Mouse (Mus musculus) MEL (cell line): Measurements from ENCODE around the gene D430041D05Rik. TPM values are rescaled to one million over a fixed set of nuclear protein-coding genes. Genes with fewer than 3 reads are reported as not detected.

ENCODE experiments used
- DNase-seq: peaks from one replicate; pipeline ENCODE4 v3.0.0; 2011; ENCODE audit warnings: low read depth, low spot score
- H3K27ac ChIP-seq: 2 replicates; pipeline ENCODE4 v1.5.1; 2012; ENCODE audit warnings: low read depth, mild to moderate bottlenecking, control low read depth, low read length, moderate library complexity; ENCODE audit not compliant: control insufficient read depth
- H3K27me3 ChIP-seq, 2 experiments: fragments of 150-350 bp in 1 of 2; sonication (generic) in 1 of 2; 2 replicates each; pipeline ENCODE4 v1.6.1; 2012; ENCODE audit warnings: low read length in 2 of 2, mild to moderate bottlenecking in 2 of 2, improper control_type of control experiment in 1 of 2, moderate library complexity in 1 of 2; ENCODE audit not compliant: insufficient read depth in 2 of 2, control insufficient read depth in 1 of 2
- H3K36me3 ChIP-seq, 2 experiments: 2 replicates each; pipeline ENCODE4 v1.6.1; 2012 to 2014; ENCODE audit warnings: low read length in 2 of 2, improper control_type of control experiment in 1 of 2, inconsistent platforms in 1 of 2, mild to moderate bottlenecking in 1 of 2; ENCODE audit not compliant: insufficient read depth in 2 of 2, control insufficient read depth in 1 of 2
- H3K4me1 ChIP-seq, 2 experiments: fragments of 150-350 bp in 1 of 2; sonication (generic) in 1 of 2; 2 replicates each; pipeline ENCODE4 v1.6.1; 2012; ENCODE audit warnings: low read length in 2 of 2, improper control_type of control experiment in 1 of 2, mild to moderate bottlenecking in 1 of 2; ENCODE audit not compliant: insufficient read depth in 2 of 2, control insufficient read depth in 1 of 2
- H3K4me3 ChIP-seq, 2 experiments: fragments of 150-350 bp in 1 of 2; sonication (generic) in 1 of 2; 2 replicates each; pipeline ENCODE4 v1.5.1; 2012; ENCODE audit warnings: low read depth in 2 of 2, low read length in 2 of 2, mild to moderate bottlenecking in 2 of 2, moderate library complexity in 2 of 2, control low read depth in 1 of 2, improper control_type of control experiment in 1 of 2; ENCODE audit not compliant: control insufficient read depth in 1 of 2, insufficient read depth in 1 of 2
- H3K79me2 ChIP-seq: 2 replicates; pipeline ENCODE4 v1.6.1; 2012; ENCODE audit warnings: mild to moderate bottlenecking, low read length, moderate library complexity; ENCODE audit not compliant: control insufficient read depth, poor library complexity, insufficient read depth
- H3K9ac ChIP-seq: 2 replicates; pipeline ENCODE4 v1.6.1; 2012; ENCODE audit warnings: low read depth, mild to moderate bottlenecking, control low read depth, low read length, moderate library complexity; ENCODE audit not compliant: control insufficient read depth, poor library complexity, severe bottlenecking
- H3K9me3 ChIP-seq: fragments of 150-350 bp; sonication (generic); replicated peaks from 2 replicates; pipeline ENCODE4 v1.6.1; 2012; ENCODE audit warnings: mild to moderate bottlenecking, low read length, improper control_type of control experiment, moderate library complexity; ENCODE audit not compliant: insufficient read depth
- CHD1 ChIP-seq: IDR thresholded peaks from 2 replicates; pipeline ENCODE4 v1.6.1; 2012; ENCODE audit warnings: low read depth, mild to moderate bottlenecking, inconsistent platforms, low read length, improper control_type of control experiment
- CTCF ChIP-seq, 3 experiments: IDR thresholded peaks in 2 of 3; conservative IDR thresholded peaks in 1 of 3; 2 replicates each; pipeline ENCODE4 v1.5.1; 2011 to 2012; ENCODE audit warnings: low read length in 3 of 3, low read depth in 2 of 3, mild to moderate bottlenecking in 2 of 3, improper control_type of control experiment in 1 of 3, inconsistent platforms in 1 of 3, mixed read lengths in 1 of 3, moderate library complexity in 1 of 3; ENCODE audit not compliant: control insufficient read depth in 1 of 3, insufficient read depth in 1 of 3, poor library complexity in 1 of 3, severe bottlenecking in 1 of 3
- E2F4 ChIP-seq: IDR thresholded peaks from 2 replicates; pipeline ENCODE4 v1.6.1; 2011; ENCODE audit warnings: low read depth, low read length, improper control_type of control experiment, borderline replicate concordance
- EP300 ChIP-seq, 2 experiments: IDR thresholded peaks; 2 replicates each; pipeline ENCODE4 v1.6.1; 2011; ENCODE audit warnings: improper control_type of control experiment in 2 of 2, low read length in 2 of 2, low read depth in 1 of 2, mild to moderate bottlenecking in 1 of 2
- GATA1 ChIP-seq: IDR thresholded peaks from 2 replicates; pipeline ENCODE4 v1.6.1; 2011; ENCODE audit warnings: low read depth, low read length, improper control_type of control experiment
- KAT2A ChIP-seq: conservative IDR thresholded peaks from 2 replicates; pipeline ENCODE4 v1.6.1; 2012; ENCODE audit warnings: low read depth, low read length, improper control_type of control experiment, inconsistent platforms
- MAFK ChIP-seq: IDR thresholded peaks from 2 replicates; pipeline ENCODE4 v1.6.1; 2011; ENCODE audit warnings: low read depth, mild to moderate bottlenecking, low read length, improper control_type of control experiment, borderline replicate concordance
- MAX ChIP-seq: IDR thresholded peaks from 2 replicates; pipeline ENCODE4 v1.6.1; 2011; ENCODE audit warnings: low read length, improper control_type of control experiment
- MAZ ChIP-seq: IDR thresholded peaks from 2 replicates; pipeline ENCODE4 v1.6.1; 2012; ENCODE audit warnings: low read depth, mild to moderate bottlenecking, inconsistent platforms, low read length, improper control_type of control experiment
- MXI1 ChIP-seq: IDR thresholded peaks from 2 replicates; pipeline ENCODE4 v1.6.1; 2011; ENCODE audit warnings: mild to moderate bottlenecking, low read depth, low read length, improper control_type of control experiment
- MYB ChIP-seq: IDR thresholded peaks from 2 replicates; pipeline ENCODE4 v1.6.1; 2011; ENCODE audit warnings: mild to moderate bottlenecking, low read depth, low read length, improper control_type of control experiment
- NELFE ChIP-seq: IDR thresholded peaks from 2 replicates; pipeline ENCODE4 v1.6.1; 2011; ENCODE audit warnings: low read depth, low read length, improper control_type of control experiment
- POLR2A ChIP-seq, 2 experiments: IDR thresholded peaks; 2 replicates each; pipeline ENCODE4 v1.6.1; 2011 to 2012; ENCODE audit warnings: low read length in 2 of 2, mild to moderate bottlenecking in 2 of 2, control low read depth in 1 of 2, improper control_type of control experiment in 1 of 2, low read depth in 1 of 2, moderate library complexity in 1 of 2; ENCODE audit not compliant: control insufficient read depth in 1 of 2, insufficient read depth in 1 of 2, poor library complexity in 1 of 2
- SIN3A ChIP-seq: IDR thresholded peaks from 2 replicates; pipeline ENCODE4 v1.6.1; 2012; ENCODE audit warnings: low read length, improper control_type of control experiment, inconsistent platforms
- TAL1 ChIP-seq: IDR thresholded peaks from 2 replicates; pipeline ENCODE4 v1.6.1; 2012; ENCODE audit warnings: mild to moderate bottlenecking, inconsistent platforms, low read length, moderate library complexity, mixed read lengths
- TBP ChIP-seq: IDR thresholded peaks from 2 replicates; pipeline ENCODE4 v1.8.0; 2011; ENCODE audit warnings: low read depth, low read length, improper control_type of control experiment
- TCF12 ChIP-seq: IDR thresholded peaks from 2 replicates; pipeline ENCODE4 v1.6.1; 2014; ENCODE audit warnings: low read depth, mild to moderate bottlenecking, inconsistent platforms, low read length, improper control_type of control experiment, moderate library complexity
- USF1 ChIP-seq: IDR thresholded peaks from 2 replicates; pipeline ENCODE4 v1.6.1; 2014; ENCODE audit warnings: low read depth, mild to moderate bottlenecking, inconsistent platforms, low read length, improper control_type of control experiment, moderate library complexity
- USF2 ChIP-seq, 2 experiments: IDR thresholded peaks; 2 replicates each; pipeline ENCODE4 v1.6.1; 2011 to 2012; ENCODE audit warnings: improper control_type of control experiment in 2 of 2, low read length in 2 of 2, borderline replicate concordance in 1 of 2, inconsistent platforms in 1 of 2, low read depth in 1 of 2, mild to moderate bottlenecking in 1 of 2; ENCODE audit not compliant: insufficient read depth in 1 of 2
- ZC3H11A ChIP-seq: IDR thresholded peaks from 2 replicates; pipeline ENCODE4 v1.6.1; 2012; ENCODE audit warnings: low read depth, mild to moderate bottlenecking, inconsistent platforms, low read length, improper control_type of control experiment
- ZKSCAN1 ChIP-seq: IDR thresholded peaks from 2 replicates; pipeline ENCODE4 v1.6.1; 2012; ENCODE audit warnings: low read depth, mild to moderate bottlenecking, inconsistent platforms, low read length, improper control_type of control experiment, moderate library complexity
- ZNF384 ChIP-seq: IDR thresholded peaks from 2 replicates; pipeline ENCODE4 v1.6.1; 2012; ENCODE audit warnings: low read depth, mild to moderate bottlenecking, inconsistent platforms, low read length, improper control_type of control experiment
- polyA plus RNA-seq, 2 experiments: library from polyadenylated mRNA; stranded (reverse) in 1 of 2; unstranded in 1 of 2; fragments of >175 nt in 1 of 2; fragments of >200 nt in 1 of 2; gene quantifications; 2 replicates each; pipeline versions ENCODE4 v1.2.1 to v1.2.4; 2012; ENCODE audit warnings: low replicate concordance in 2 of 2, low read depth in 1 of 2; ENCODE audit not compliant: insufficient read length in 2 of 2, insufficient read depth in 1 of 2, missing spikeins in 1 of 2
- total RNA-seq: library from RNA; depleted of rRNA; stranded (reverse); fragments of 300-350 nt; gene quantifications from 2 replicates; pipeline ENCODE4 v1.2.3, GENCODE M21; 2012

Gene D430041D05Rik
- total and polyA plus RNA-seq, 3 experiments: 0.46 to 1.1 TPM; not detected in 1

GRCm38 (mm10) chr2:104163418-104163817 is 247.4 kb downstream of the D430041D05Rik start:
- no peak for DNase-seq
- Histone ChIP-seq H3K27ac (no peak overlapping the region), H3K4me1 (no peaks in the 10 kb centered on the region), H3K9ac (no peak overlapping the region), H3K36me3 (no peaks in the 10 kb centered on the region), H3K9me3 (no peaks in the 10 kb centered on the region), H3K4me3 (no peak overlapping the region), H3K79me2 (no peaks in the 10 kb centered on the region), H3K27me3 (no peaks in the 10 kb centered on the region)
- no peak for TF ChIP-seq SIN3A
- TF ChIP-seq MXI1: no peak
- TF ChIP-seq USF1: no peak
- TF ChIP-seq CTCF (IDR thresholded peaks at IDR 0.05 in 2 of 3, conservative IDR thresholded peaks at IDR 0.05 in 1 of 3; ENCODE audit: control insufficient read depth in 1 of 3, insufficient read depth in 1 of 3, low read depth in 2 of 3, low read length in 3 of 3, poor library complexity in 1 of 3, severe bottlenecking in 1 of 3): no peak
- no peak for TF ChIP-seq ZNF384
- TF ChIP-seq EP300 (IDR thresholded peaks at IDR 0.05; ENCODE audit: low read depth in 1 of 2, low read length in 2 of 2): no peak
- TF ChIP-seq MAFK: no peak
- no peak for TF ChIP-seq MAX
- no peak for TF ChIP-seq TCF12
- TF ChIP-seq TAL1: no peak
- TF ChIP-seq E2F4: no peak
- TF ChIP-seq GATA1: no peak
- TF ChIP-seq MAZ: no peak
- no peak for TF ChIP-seq TBP
- no peak for TF ChIP-seq NELFE
- TF ChIP-seq ZC3H11A: no peak
- TF ChIP-seq USF2 (IDR thresholded peaks at IDR 0.05; ENCODE audit: borderline replicate concordance in 1 of 2, insufficient read depth in 1 of 2, low read depth in 1 of 2, low read length in 2 of 2): no peak
- no peak for TF ChIP-seq POLR2A (IDR thresholded peaks at IDR 0.05; ENCODE audit: control insufficient read depth in 1 of 2, insufficient read depth in 1 of 2, low read depth in 1 of 2, low read length in 2 of 2, poor library complexity in 1 of 2)

GRCm38 (mm10) chr2:104157831-104158230 is 253.0 kb downstream of the D430041D05Rik start:
- H3K4me1 ChIP-seq: no peaks in the 10 kb centered on the region
- no peaks in the 10 kb centered on the region for H3K36me3 ChIP-seq
- no peaks in the 10 kb centered on the region for H3K27me3 ChIP-seq
- H3K9ac ChIP-seq: no peak overlapping the region
- DNase-seq: no peak
- TF ChIP-seq POLR2A (IDR thresholded peaks at IDR 0.05; ENCODE audit: control insufficient read depth in 1 of 2, insufficient read depth in 1 of 2, low read depth in 1 of 2, low read length in 2 of 2, poor library complexity in 1 of 2) (no peak), MAFK (no peak), TCF12 (no peak), MYB (no peak), ZC3H11A (no peak), GATA1 (no peak), CHD1 (no peak), ZKSCAN1 (no peak), KAT2A (no peak)
- H3K9me3 ChIP-seq: no peaks in the 10 kb centered on the region
- H3K27ac ChIP-seq: no peak overlapping the region
- no peak overlapping the region for H3K4me3 ChIP-seq
- no peaks in the 10 kb centered on the region for H3K79me2 ChIP-seq
